Mouse (Mus musculus): ENCODE data around the gene Tle4.

Gene Tle4

DNA sequence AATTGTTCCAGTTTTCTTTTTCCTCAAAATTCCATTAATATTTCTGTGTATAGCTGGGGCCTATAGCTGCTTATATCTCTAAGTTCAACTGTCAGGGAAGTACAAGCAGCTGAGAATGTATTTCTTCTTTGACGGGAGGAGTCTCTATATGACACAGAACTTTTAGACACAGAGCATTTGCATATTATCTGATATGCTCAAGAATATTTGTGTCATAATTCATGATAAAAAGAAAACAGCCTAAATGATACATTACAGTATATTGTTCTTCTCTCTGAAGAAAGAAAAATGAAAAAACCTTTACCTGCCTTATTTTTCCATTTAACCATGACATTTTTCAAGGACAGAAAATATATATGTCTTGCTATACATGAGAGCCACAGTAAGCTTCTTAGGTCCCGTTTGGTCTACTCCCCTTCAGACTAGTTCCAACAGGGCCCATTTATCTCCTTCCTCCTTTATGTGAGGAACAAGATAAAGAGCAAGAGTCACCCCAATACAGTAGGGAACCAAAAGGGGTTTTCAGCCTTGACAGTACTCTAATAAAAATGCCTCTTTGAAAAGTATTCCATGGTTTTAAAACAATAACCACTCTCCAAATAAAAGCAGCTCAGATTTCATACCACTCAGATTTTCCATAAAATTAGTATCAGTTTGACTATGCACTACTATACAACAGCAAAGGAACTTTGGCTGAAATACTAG lies 77.6 kb downstream of the Tle4 start:
- no peak for DNase-seq (ENCODE audit: low spot score)

DNA sequence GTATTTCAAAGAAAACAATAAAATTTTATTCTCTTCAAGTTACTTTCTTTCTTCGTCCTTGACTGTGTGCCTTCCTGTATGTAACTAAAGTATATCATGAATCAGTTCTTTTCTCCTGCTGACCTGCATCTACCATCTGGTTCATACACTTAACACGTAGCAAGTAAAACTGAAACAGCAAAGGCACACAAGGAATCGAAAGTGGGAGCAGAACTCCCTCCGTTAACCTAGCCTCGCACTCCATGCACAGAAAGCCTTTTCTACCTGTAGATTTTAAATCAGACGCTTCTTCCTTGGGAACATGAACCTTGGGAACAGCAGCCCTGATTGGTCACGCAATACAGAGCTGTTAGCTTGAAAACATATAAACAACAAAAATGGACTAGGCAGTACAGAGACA lies 78.7 kb downstream of the Tle4 start:
- DNase-seq (ENCODE audit: low spot score): no peak

DNA sequence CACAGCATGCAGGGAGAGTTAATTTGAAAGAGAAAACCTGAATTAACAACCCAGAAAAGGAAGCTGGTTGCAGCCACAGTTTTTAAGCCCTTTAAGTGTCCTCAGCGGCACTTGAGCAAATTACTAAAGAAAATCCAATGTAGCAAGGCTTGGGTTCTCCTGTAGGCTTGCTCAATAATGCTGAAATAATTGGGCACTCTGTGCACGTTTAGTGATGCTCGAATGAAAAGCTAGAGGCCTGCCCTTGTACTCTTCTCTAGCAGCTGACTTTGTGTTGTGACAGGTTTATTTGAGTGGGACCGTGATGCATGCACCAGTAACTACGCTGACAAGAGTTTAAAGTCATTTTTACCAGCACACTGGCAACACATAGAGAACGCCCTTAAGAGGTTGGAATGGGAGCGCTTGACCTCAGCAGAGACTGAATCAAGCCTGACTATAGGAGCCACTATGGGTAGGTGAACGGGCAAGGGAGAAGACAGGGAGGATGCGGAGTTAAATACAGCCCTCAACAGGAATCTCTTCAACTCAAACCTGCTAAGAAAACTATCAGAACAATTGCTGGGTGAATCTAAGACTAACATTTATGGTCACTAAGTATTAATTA lies 79.3 kb downstream of the Tle4 start:
- no peak for DNase-seq (ENCODE audit: low spot score)

DNA sequence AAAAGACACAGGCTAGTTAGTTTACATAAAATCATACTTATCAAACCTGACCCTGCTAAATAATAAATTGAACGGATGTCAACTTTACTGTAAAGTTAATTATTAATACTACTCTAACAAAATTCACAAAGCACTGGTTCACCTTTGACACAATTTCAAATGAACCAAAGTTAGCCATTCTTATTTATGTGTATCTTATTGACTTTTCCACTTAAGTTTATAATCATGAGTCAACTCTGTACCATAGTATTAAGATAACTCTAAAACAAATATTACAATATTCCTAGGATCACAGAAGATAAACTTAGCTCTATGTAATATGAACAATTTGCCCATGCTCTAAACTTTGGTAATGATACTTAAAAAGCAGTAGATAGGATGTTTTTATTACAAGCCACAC lies 81.4 kb downstream of the Tle4 start:
- no peak for DNase-seq (ENCODE audit: low spot score)

DNA sequence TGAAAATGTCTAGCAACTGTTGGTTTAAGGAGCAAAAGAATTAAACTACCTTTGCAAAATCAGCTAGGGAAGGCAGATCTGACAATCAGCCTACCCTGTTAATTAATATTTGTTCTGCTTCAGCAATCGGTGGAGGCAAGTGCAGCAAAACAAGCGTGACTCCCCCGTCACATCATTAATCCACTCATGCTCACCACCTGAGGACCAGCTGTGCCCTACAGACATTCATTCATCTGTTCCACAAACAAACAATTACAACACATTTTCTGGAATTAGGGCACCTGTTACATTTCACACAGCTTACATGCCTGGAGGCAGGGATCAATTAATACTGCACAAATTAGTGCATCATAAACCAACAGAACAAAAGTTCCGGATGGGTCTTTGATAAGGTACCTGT lies 89.0 kb downstream of the Tle4 start:
- no peak for DNase-seq (ENCODE audit: low spot score)

DNA sequence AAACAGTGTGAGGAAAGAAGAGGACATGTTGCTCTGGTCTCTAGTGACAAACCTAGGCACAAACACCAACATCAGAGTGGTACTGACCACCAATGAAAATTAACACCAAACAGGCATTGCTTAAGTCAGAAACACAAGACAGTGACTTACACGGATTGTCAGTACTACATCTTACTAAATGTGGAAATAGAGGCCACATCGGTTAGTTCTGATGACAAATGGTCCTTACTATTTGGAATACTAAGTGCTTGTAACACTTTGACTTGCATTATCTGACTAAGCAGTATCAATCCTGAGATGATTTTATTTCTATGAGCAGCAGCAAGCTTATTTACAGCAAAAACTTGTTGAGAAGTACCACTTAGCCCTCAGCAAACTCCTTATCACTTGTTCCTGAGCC lies 89.9 kb downstream of the Tle4 start:
- no peak for DNase-seq (ENCODE audit: low spot score)

DNA sequence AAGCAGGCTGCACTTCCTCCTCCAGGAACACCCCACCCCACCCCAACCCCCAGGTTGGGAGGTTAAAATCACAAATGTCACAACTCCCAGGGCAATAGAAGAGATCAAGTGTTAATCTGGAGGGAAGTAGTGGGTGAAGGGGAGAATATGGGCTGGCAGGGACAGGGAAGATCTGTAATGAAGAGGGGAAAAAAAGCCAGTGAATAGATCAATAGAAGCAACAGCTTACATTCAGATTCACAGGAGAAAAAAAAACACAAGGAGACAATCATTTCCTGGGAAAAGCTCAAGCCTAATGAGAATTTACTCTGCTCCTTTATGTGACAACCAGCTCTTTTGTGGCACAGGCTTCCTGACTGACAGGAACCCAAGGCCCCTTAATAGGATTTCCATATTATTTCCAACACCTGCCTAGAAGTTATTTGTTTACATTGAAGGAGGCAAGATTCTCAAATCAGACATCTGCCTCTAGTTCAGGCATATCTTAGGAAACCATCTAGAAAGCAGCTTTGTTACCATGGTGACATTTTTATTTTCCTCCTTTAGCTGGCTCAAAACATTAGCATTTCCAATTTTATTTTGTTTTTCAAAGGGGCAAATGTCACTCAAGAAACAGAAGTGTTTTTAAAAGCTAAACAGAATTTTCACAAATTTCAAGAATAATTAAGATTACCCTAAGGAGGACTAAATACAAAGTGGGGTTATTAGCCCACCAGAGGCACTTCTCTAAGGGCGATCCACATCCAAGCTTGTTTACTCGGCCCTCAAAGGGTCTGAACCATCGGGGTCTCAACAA lies 90.8 kb downstream of the Tle4 start:
- DNase-seq (ENCODE audit: low spot score): no peak

DNA sequence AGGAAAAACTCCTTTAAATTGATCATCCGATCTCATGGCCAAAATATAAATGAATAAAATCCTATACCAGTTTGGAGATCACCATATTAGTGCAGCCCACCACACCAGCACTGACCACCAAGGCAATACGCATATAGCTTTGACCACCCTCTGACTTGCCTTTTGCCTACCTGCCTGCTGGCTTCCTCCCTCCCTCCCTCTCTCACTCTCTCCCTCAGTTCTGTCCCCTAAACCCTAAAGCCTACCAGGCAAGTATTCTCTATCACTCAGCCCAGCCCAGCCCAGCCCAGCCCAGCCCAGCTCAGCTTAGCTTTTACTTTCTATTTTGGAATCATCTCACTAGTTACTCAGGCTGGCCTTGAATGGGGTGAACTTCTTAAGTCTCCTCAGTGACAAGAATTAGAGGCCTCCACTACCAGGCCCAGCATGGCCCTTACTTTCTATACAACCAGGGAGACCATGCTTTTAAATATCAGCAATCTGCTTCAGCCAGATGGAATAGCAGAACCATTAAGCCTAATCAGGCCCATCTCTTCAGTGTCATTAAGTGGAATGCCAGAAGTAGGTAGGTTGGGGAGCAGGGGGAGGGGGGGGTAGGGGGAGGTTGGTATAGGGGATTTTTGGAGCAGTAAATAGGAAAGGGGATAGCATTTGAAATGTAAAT lies 91.8 kb downstream of the Tle4 start:
- no peak for DNase-seq (ENCODE audit: low spot score)

DNA sequence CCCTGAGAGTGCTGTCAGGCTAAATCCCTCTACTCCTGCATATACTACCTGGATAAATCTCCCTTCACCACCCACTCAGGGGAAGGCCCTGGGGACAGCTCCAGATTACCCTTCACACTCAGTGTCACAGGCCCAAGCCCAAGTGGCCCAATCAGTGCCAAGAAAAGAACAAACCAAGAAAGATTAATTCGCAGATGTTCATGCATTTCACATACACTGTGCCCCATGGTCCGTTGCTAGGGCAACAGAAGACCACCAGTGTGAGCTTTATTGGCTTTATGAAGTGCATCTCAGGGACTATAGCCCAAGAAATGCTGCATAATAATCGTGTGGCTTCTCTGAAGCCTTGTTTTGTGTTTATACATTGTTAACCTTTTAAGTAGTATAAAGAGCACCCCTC lies 92.5 kb downstream of the Tle4 start:
- no peak for DNase-seq (ENCODE audit: low spot score)

DNA sequence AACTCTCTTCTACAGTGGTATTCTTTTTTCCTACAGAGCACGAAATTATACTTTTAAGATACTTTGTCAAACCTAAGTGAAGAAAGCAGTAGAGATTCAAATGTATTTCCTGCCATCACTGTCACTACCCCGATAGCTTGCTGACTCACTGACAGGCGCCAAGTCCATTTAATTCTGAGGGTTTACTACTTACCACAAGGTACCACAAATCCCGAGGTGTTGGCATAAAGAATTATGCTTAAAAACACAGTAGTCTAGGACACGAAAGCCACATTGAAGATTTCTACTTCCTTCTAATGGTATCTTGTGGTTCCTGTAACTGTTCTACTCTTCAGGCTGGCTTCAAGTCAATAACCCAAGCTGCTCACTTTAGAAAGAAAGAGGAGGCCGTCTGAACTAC lies 94.0 kb downstream of the Tle4 start:
- DNase-seq (ENCODE audit: low spot score): no peak

DNA sequence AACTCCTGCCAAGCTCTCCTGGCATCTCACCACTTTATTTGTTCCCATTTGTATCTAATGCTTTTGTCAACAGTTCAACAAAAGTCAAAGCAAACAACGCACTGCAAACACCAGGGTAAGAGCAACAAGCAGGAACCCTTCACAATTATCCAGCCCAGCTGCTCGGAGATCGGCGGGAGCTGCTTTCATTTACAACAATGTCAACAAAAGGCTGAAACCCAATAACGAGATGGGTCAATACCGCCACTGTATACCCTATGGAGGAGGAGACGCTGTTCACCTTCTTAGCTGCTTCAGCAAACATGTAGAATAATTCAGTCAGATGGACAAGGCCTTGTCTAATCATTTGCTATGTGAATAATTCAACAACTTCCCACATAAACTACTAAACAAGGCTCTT lies 95.6 kb downstream of the Tle4 start:
- no peak for DNase-seq (ENCODE audit: low spot score)

DNA sequence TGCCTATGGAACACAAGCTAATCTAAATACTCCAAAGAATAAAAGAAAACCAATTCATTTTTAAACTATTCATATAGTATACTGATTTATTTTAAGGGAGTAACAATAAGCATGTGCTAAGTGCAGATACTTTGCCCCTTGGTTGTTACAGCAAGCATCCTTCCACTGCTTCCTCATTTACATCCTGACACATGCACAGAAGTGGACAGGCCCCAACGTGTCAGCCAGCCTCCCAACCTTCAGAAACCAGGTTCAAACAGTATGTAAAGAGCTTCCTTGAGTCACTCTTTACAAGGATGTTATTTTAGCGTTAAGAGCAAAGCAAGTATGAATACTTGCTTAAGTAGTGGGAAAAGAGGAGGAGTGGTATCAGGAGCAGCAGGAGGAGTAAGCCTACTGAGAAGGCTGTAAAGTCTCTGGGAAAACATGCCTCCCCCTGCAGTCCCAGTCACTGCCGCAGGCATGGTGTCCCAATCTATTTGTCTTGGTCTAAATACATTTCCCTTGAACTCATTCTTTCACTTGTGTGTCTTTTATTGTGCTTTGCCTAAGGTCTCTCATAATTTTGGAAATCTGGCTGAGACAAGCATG lies 97.9 kb downstream of the Tle4 start:
- no peak for DNase-seq (ENCODE audit: low spot score)

DNA sequence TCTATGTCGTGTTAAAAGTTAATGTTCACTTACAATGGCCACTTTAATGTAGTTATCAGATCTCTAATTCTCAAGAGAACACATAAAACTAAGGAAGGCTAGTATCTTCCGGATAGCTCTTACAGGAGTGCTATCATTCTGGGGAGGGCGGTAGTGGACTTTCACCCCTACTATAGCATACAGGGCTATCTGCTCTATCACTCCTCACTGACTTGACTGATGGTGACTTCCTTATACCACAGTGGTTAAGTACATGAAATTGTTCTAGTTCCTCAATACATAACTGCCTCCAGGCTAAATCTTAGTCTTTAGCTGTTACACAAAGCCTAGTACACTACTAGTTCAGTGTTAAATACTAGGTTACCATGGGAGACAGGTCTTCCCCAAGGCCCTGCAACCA lies 104.8 kb downstream of the Tle4 start:
- DNase-seq (ENCODE audit: low spot score): no peak

DNA sequence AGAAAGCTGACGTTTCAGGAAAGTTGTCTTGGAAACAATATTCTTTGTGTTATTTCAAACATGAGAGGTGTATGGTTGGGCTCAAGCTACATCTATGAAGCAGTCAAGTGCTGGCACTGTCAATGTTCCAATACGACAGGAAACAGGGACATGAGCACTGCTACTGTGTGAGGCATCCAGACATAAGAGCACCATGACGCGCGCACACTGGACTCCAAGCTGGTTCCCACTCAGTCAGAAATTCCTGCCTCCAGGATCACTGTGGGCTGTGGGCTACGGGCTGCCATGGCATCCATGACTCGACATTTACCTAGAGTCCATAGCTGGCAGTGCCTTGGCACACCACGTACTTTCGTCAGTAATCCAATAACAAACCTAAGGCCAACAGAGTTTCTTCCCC lies 110.7 kb downstream of the Tle4 start:
- no peak for DNase-seq (ENCODE audit: low spot score)

DNA sequence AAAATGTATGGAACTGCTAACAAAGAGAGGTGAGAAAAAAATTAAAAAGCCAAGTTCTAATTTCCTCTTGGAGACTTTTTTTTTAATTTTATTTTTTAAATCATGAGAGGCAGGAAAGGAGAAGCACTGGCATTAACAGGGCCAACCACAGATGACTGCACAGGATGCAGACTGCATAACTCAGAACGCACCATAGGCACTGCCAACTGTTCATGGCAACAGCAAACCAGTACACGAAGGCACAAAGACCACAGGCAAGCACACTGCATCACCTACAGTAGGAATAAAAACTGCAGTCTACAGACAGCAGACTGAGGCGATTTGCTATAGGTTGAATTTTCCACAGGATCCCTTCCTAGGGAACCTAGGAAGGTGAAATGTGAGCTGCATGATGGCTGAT lies 112.7 kb downstream of the Tle4 start:
- no peak for DNase-seq (ENCODE audit: low spot score)

DNA sequence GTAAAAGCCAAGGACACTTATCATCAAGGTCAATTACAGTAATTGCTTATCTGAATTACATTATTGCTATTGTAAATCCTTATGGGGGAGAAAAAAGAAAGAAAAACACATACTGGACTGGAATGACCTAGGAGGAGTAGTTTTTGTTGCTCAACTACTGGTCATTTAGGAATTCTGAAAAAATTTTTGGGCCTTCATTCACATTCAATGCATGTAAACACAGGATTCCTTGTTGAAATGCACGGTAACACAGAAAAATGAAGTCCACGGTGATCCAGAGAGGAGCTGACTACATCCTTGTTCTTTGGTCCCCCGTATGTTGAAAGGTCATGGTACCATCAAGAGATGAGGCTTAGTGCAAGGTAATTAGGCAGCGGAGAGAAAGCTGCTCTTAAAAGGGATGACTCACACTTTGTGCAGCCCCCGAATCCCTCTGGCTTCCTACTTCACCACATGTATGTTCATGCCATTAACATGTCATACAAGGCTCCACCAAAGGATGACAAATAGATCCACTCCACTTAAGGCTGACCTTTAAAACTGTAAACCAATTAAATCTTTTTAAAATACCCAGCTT lies 115.2 kb downstream of the Tle4 start:
- DNase-seq (ENCODE audit: low spot score): no peak

DNA sequence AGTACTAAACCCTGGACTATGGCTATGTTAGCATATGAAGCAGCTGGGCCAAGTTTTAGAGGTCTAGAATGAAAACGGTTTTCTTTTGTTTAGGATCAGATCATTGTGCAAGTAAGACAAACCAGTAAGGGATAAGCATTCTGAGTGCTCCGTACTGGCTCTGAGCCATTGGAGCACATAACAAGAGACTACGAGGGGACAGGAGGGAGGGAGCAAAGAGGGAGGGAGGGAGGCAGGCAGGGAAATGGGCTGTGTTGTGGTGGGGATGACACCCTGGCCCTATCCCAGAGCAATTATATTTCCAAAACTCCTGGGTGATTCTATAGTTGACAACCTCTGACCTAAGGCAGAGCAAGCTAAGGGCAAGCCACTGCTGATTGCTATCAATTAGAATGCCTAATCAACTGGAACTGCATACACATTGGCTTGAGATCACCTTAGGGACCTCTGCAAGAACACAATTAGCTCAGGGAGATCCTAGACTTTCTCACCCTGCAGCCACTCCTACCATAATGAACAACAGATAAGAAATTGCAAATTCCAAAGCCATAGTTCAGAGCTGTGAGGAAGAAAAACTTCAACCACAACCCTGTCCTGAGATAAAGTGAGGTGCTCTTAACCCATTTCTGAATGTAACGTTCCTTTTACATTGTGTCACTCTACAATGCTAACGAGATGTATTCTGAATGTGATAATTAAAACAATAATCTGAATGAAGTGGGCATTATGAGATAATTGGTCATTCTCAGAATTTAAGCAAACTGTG lies 115.9 kb downstream of the Tle4 start:
- DNase-seq (ENCODE audit: low spot score): no peak

DNA sequence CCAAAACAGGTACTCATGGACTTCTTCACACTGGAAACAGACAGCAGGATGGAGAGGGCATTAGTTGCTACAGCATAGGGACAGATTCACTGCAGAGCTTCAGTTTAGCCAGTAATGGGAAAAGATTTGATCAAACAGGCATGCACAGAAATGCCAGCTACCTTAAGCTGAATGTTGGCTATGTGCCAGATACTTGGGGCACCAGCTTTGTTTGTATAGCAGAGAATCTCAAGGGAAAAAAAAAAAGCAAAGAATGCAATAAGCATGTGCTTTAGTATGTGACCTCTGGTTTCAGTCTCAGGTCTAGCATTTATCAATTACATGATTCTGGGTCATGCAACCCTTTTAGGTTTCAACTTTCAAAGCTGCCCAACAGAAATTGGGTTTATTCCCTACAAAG lies 118.1 kb downstream of the Tle4 start:
- DNase-seq (ENCODE audit: low spot score): no peak

DNA sequence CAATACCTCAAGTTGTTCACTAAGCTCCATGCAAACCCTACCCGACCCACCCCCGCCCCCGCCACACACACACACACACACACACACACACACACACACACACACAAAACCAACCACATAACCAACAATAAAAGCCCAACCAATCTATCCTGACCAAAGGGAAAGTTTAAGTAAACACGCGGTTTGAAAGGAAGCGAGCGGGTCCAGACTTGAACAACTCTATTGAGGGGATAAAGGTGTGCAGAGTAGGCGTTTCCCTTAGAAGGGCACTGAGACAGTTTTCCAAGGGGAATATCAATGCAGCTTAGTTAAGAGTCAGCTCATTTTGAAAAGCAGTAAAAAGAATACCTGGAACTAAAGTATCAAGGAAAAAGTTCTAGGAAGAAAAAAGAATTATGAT lies 128.5 kb downstream of the Tle4 start:
- DNase-seq (ENCODE audit: low spot score): no peak

DNA sequence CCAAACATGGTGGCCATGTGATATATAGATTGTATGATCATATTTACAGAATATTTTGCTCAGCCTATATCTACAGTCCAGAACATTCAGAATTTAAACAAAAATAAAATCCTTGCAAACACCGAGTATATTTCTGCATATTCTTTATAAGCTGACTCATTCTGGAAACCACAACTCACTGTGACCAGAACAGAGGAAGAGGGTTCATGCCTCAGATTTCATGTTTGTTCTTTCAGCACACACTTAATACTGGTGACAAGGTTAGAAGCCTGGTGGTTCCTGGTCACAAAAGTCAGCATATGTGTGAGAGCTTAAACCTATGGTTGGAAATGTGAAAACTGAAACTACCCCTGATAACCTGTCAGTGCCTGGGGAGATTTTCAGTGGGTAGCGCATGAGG lies 129.1 kb downstream of the Tle4 start:
- no peak for DNase-seq (ENCODE audit: low spot score)

DNA sequence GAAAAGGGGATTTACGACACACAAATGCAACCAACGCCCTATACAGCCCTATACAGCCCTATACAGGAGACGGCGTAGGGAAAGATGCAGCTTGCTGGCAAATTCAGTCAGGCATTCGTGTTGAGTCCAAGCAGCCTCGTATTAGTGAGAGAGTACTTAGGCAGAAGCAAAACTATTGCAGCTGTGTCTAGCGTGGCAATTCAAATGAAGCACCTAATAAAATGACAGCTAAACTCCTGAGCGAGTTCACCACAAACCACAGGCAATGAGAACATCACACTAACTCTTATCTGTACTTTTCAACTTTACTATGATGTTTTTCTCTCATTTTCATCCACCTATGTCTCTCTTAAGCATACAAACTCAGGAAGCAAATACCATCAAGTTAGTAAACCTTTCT lies 131.8 kb downstream of the Tle4 start:
- no peak for DNase-seq (ENCODE audit: low spot score)

Data from testis, postnatal 10 days (tissue).